Mouse (Mus musculus): ENCODE measurements around the gene Nme9. TPM values are rescaled to one million over a fixed set of nuclear protein-coding genes. Genes with fewer than 3 reads are reported as not detected.

Nme9 gene
- polyA plus RNA-seq, 1 experiment = not detected

DNA sequence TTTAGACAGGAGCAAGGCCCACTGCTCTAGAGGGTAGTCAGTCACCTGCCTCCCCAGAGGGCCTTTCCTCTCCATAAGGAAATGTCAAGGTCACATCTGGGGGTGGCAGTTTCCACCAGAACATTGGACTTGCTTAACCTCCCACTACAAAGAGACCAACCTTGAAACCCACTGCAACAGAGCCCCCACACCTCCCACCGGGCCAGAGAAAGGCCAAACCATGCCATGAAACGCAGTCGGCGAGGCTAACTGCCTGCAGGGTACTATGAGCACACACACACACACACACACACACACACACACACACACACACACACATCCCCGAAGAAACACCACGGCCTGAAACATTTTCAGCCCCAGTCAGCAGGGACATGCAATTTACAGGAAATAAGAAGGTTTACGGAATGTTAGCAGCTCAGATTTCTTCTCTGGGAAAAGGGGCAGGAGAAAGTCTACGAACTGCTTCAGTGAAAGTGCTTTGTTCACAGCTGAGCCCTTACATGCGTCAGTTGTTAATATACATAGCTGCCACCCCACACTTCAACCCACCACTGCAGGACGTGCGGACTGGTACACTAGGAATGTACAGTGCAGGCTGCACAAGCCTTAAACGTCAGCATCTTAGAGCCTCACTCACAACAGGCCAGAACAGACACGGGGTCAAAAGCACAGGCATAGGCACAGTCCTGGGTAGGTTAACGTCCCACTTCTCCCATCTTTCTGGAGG is 16.2 kb upstream of the Nme9 start:
- no peak for TF ChIP-seq SRF (IDR thresholded peaks at IDR 0.05; ENCODE audit: control insufficient read depth, insufficient read length, low read depth)
- TF ChIP-seq MAX (IDR thresholded peaks at IDR 0.05; ENCODE audit: low read depth) = no peak
- no peak for TF ChIP-seq TCF12 (IDR thresholded peaks at IDR 0.05; ENCODE audit: insufficient read depth, poor library complexity, severe bottlenecking)
- no peak for TF ChIP-seq TCF3 (IDR thresholded peaks at IDR 0.05; ENCODE audit: insufficient read length, low read depth)
- TF ChIP-seq CEBPB (IDR thresholded peaks at IDR 0.05; ENCODE audit: insufficient read depth, poor library complexity, severe bottlenecking) = no peak
- no peak for TF ChIP-seq MYOG (IDR thresholded peaks at IDR 0.05; ENCODE audit: control insufficient read depth in 1 of 3, insufficient read depth in 1 of 3, insufficient read length in 2 of 3, low read depth in 2 of 3)
- no peak for TF ChIP-seq USF1 (IDR thresholded peaks at IDR 0.05; ENCODE audit: low read depth)
- no peak for TF ChIP-seq REST (IDR thresholded peaks at IDR 0.05; ENCODE audit: insufficient read depth, insufficient read length)
- TF ChIP-seq E2F4 (IDR thresholded peaks at IDR 0.05; ENCODE audit: insufficient read depth) = no peak
- TF ChIP-seq POLR2A (IDR thresholded peaks at IDR 0.05; ENCODE audit: insufficient read length, low read depth) = no peak
- no peak for TF ChIP-seq MYOD1 (IDR thresholded peaks at IDR 0.05; ENCODE audit: control insufficient read depth in 1 of 3, insufficient read length in 2 of 3, low read depth in 2 of 3)
- no peak for TF ChIP-seq POLR2AphosphoS2 (IDR thresholded peaks at IDR 0.05; ENCODE audit: insufficient read length, low read depth)
- Histone ChIP-seq H3K27me3 (ENCODE audit: control insufficient read depth, insufficient read depth, insufficient read length) (no peaks in the 10 kb centered on the region), H3ac (ENCODE audit: control insufficient read depth, insufficient read length) (peak overlapping the region; percentile 90), H3K79me2 (ENCODE audit: control insufficient read depth, insufficient read depth) (peaks cover 2% of the 10 kb centered on the region), H3K4me2 (ENCODE audit: low read depth) (peak overlapping the region; percentile 78), H3K36me3 (ENCODE audit: control insufficient read depth, insufficient read depth) (no peaks in the 10 kb centered on the region), H3K4me3 (peak overlapping the region; percentile 57)

DNA sequence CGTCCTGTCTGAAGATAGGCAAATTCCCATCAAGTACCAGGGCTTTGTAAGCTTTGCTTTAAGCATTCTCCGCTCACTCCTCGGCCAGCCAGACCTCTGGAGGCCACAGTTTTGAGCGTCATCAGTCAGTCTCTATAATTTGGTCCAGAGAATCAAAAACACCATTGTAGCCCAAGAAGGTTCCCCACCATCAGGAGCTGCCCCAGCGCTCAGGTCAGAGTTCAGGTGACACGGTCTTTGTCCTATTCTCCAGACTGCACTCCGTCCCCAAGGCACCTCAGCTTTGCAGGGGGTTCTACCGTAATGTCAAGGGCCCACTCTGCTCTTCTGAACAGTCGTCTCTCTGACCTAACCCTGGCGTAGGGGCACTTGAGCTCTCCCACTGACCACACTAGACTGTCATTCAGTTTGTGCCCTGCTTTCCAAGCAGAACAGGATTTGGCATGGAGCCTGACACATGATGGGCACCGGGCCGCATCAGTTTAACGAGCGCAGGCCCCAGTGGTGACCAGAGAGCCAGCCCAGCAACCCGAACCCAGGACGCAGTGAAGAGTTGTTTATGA is 15.6 kb upstream of the Nme9 start:
- H3K36me3 ChIP-seq (ENCODE audit: control insufficient read depth, insufficient read depth) = no peaks in the 10 kb centered on the region
- peak overlapping the region; percentile 57 for H3K4me3 ChIP-seq
- H3K27me3 ChIP-seq (ENCODE audit: control insufficient read depth, insufficient read depth, insufficient read length) = no peaks in the 10 kb centered on the region
- peak overlapping the region; percentile 78 for H3K4me2 ChIP-seq (ENCODE audit: low read depth)
- TF ChIP-seq REST (IDR thresholded peaks at IDR 0.05; ENCODE audit: insufficient read depth, insufficient read length) (no peak), TCF3 (IDR thresholded peaks at IDR 0.05; ENCODE audit: insufficient read length, low read depth) (no peak), SRF (IDR thresholded peaks at IDR 0.05; ENCODE audit: control insufficient read depth, insufficient read length, low read depth) (no peak), POLR2A (IDR thresholded peaks at IDR 0.05; ENCODE audit: insufficient read length, low read depth) (no peak), TCF12 (IDR thresholded peaks at IDR 0.05; ENCODE audit: insufficient read depth, poor library complexity, severe bottlenecking) (no peak), E2F4 (IDR thresholded peaks at IDR 0.05; ENCODE audit: insufficient read depth) (no peak), CEBPB (IDR thresholded peaks at IDR 0.05; ENCODE audit: insufficient read depth, poor library complexity, severe bottlenecking) (no peak), USF1 (IDR thresholded peaks at IDR 0.05; ENCODE audit: low read depth) (no peak), MYOG (IDR thresholded peaks at IDR 0.05; ENCODE audit: control insufficient read depth in 1 of 3, insufficient read depth in 1 of 3, insufficient read length in 2 of 3, low read depth in 2 of 3) (no peak), POLR2AphosphoS2 (IDR thresholded peaks at IDR 0.05; ENCODE audit: insufficient read length, low read depth) (no peak), MAX (IDR thresholded peaks at IDR 0.05; ENCODE audit: low read depth) (no peak), MYOD1 (IDR thresholded peaks at IDR 0.05; ENCODE audit: control insufficient read depth in 1 of 3, insufficient read length in 2 of 3, low read depth in 2 of 3) (no peak)
- H3ac ChIP-seq (ENCODE audit: control insufficient read depth, insufficient read length) = peak overlapping the region; percentile 90
- peaks cover 2% of the 10 kb centered on the region for H3K79me2 ChIP-seq (ENCODE audit: control insufficient read depth, insufficient read depth)

DNA sequence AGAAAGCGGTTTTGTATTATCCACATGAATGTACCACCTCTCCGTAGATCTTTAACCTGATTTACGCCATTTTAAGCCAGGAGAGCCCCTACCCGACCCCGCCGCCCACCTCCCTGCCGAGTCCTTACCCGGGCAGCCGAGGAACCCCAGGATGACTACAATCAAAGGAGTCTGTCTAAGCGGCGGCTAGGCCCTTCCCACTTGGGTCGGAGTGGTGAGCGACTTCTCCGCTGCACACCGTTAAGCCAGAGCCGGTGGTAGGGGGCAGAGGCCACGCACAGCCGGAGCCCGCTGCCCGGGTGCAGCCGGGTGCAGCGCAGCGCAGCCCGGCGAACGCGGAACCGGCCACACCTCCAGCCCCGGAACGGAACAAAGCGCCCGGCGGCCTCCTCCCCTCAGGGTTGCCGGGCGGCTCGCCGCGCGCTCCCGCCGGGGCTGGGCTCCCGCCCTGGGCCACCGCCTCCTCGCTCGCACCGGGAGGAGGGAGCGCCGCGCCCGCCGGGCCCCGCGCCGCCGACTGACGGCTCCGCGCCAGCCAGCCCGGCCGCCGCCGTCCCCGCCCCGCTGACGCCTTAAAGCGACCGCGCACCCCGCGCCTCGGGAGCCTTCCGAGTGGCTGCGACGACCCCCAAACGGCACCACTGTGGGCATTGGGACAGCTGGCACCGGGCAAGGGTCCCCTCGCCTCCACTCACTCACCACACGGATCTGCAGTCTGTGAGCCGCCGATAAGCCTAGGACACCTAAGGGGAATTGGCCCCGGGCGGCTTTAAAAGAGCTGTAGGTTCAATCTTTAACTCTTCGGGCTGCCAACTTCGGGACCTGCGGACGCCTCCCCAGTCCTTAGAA is 14.9 kb upstream of the Nme9 start:
- no peaks in the 10 kb centered on the region for H3K27me3 ChIP-seq (ENCODE audit: control insufficient read depth, insufficient read depth, insufficient read length)
- peak overlapping the region; percentile 57 for H3K4me3 ChIP-seq
- H3ac ChIP-seq (ENCODE audit: control insufficient read depth, insufficient read length) = peak overlapping the region; percentile 90
- TF ChIP-seq POLR2A (IDR thresholded peaks at IDR 0.05; ENCODE audit: insufficient read length, low read depth) (peak; percentile 64), E2F4 (IDR thresholded peaks at IDR 0.05; ENCODE audit: insufficient read depth) (no peak), MYOG (IDR thresholded peaks at IDR 0.05; ENCODE audit: control insufficient read depth in 1 of 3, insufficient read depth in 1 of 3, insufficient read length in 2 of 3, low read depth in 2 of 3) (no peak), POLR2AphosphoS2 (IDR thresholded peaks at IDR 0.05; ENCODE audit: insufficient read length, low read depth) (peak; percentile 15), REST (IDR thresholded peaks at IDR 0.05; ENCODE audit: insufficient read depth, insufficient read length) (no peak), TCF12 (IDR thresholded peaks at IDR 0.05; ENCODE audit: insufficient read depth, poor library complexity, severe bottlenecking) (no peak), USF1 (IDR thresholded peaks at IDR 0.05; ENCODE audit: low read depth) (no peak), SRF (IDR thresholded peaks at IDR 0.05; ENCODE audit: control insufficient read depth, insufficient read length, low read depth) (no peak), MYOD1 (IDR thresholded peaks at IDR 0.05; ENCODE audit: control insufficient read depth in 1 of 3, insufficient read length in 2 of 3, low read depth in 2 of 3) (no peak), TCF3 (IDR thresholded peaks at IDR 0.05; ENCODE audit: insufficient read length, low read depth) (peak; percentile 1), CEBPB (IDR thresholded peaks at IDR 0.05; ENCODE audit: insufficient read depth, poor library complexity, severe bottlenecking) (no peak), MAX (IDR thresholded peaks at IDR 0.05; ENCODE audit: low read depth) (no peak)
- H3K4me2 ChIP-seq (ENCODE audit: low read depth) = peak overlapping the region; percentile 92
- no peaks in the 10 kb centered on the region for H3K36me3 ChIP-seq (ENCODE audit: control insufficient read depth, insufficient read depth)
- peaks cover 2% of the 10 kb centered on the region for H3K79me2 ChIP-seq (ENCODE audit: control insufficient read depth, insufficient read depth)

Measured in myocyte (in vitro differentiated cells).